Mouse (Mus musculus) layer of hippocampus, adult 8-10 months (tissue): ENCODE measurements at regions not wholly inside any gene's neighbourhood (a gene's known extent, or its start where the extent isn't known, plus 50 kb on each side); places are given as distances from the start of the nearest gene placed in this dataset.

Experiments
- DNase-seq, 2 experiments: peaks; one replicate each; pipeline ENCODE4 v3.0.0; 2022; ENCODE audit warnings: low spot score in 2 of 2

DNA sequence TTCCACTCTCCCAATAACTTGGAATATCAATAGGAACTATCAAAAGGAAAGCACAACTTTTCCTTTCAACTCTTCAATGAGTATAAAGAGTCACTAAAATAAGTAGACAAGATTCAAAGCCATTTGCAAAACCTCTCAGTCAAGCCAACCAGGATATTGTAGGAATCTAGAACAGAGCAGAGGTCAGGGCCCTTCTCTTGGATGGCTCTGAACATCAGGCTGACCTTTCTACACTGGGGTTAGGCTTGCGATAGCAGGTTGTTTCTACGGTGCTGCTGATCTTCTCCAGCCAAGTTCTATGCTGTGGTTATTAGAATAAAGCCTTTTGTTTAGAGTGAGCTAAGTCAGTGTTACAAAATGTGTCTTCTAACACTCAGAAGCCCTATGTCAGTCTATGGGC, 658.6 kb downstream of the Ofcc1 start:
- DNase-seq, result no peak

DNA sequence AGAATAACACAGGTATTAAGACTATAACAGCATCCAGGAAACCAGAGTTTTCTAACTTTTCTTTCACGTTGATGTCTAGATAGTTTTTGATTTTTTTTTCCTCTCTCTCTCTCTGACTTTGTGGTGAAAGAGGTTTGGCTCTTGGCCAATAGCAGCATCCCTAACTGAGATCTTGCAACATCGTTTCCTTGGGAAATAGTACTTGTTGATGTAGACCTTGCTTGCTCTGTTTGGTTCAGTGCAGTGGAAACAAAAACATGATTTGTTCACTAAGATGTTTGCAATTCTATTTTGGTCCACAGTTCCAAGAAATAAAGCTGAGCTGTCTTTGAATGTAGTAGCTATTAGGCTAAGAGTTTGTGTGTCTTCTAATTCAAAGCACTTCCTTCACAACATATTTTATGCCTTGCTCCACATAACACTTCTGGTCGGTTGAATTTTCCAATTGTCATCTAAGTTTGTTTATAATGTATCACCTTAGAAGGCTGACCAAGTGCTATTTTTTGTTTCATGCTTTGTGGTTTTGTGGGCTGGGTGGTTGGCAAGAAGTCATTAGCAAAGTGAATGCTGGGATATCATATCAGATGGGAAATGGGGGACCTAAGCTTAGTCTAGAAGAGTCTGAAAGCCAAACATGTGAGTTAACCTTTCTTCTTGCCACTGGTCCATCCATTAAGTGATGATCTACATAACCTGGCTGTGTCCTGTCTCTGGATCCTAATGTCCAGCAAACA, 669.8 kb downstream of the Ofcc1 start:
- no peak for DNase-seq

DNA sequence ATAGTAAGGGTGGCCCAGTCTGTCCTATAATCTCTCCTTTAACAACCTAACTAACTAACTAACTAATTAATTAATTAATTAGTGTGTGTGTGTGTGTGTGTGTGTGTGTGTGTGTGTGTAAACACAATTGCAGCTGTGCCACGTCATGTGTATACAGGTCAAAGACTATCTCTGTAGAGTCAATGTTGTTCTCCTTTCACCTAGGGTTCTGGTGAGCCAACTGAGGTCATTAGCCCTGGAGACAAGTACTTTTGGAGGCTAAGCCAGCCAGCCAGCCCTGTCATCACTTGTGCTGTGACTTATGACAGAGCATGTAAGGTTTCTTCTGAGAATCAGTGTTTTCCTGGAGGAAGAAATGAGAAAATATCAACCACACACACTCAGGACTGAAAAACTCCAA, 696.7 kb downstream of the Ofcc1 start:
- no peak for DNase-seq

DNA sequence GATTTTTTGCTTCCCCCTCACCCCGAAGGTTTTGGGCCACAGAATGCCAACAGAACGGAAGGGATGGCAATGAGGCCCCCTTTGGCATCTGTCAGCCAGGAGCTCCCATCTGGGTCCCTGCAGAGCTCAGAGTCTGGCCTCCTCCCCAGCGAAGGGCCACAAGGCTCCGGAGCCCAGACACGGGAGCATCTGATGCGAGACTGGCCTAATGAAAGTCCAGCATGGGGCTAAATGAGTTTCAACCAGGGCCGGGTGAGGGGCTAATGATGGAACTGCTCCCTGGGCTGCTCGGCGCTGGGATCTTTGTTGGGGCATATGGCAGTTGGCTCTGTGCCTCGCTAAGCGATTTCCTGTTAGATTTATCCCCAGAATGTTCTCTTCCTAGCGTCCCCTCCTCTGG, 688.8 kb upstream of the Slc35b3 start:
- no peak for DNase-seq

DNA sequence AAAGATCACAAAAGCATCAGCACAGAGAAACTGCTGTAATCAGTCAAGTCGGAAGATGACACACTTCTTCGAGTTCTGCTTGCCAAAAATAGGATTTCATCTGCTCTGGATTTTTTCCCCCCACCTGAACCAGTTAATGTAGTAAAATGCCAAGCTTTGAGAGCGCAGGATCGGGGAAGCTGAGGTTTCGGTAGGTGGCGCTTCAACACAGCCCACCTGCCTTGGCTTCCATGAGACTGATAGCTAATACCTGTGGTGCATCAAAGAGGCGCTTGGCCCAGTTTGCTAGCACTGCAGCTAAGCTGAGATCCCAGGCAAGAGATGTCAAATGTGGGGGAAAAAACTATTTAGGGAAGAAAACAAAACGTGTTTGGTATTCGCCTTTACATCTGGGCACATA, 686.7 kb upstream of the Slc35b3 start:
- peak; percentile 13 to 46 for DNase-seq

DNA sequence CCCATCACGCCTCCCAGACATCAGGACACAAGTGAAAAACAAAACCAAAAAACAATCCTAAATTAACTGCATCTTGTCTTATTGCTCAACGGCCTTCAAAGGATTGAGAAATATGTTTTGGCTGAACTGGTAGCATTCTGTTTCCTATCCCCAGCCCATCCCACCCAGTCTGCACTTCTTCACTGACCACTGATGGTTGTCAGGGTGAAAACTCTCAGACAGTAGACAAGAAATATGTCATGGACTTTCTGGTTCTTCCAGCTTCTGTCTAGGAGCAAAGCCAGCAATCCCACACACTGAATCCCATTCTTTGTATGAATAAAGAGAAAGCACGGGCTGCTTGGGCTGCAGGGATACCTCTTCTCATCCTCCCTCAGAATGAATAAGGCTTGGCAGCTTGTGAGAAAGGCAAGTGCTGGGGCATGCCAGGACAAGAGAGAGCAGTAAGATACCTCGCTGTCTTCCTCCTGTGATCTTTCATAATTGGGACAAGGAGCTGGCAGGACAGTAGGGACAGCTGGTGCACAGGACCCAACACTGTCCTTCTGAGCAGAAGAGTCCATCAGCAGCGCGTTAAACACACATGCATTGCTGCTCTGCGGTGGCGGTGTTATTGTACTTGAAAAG, 670.9 kb upstream of the Slc35b3 start:
- no peak for DNase-seq
